Mouse (Mus musculus) heart, postnatal 36 days (tissue): Measurements from ENCODE around the gene Rcan2. TPM values are rescaled to one million over a fixed set of nuclear protein-coding genes. Genes with fewer than 3 reads are reported as not detected.
"Not testable (repeated sequence)": the region's sequence is repeated elsewhere in the genome, so short reads cannot be mapped to it uniquely, and the experiment has no call there.

Source experiments
- DNase-seq, 2 experiments: peaks; one replicate each; pipeline ENCODE4 v3.0.0; 2021 to 2022
- intact Hi-C: fragments of 180-260 bp; cut with DNase I; formaldehyde crosslinking; loops from one replicate; pipeline ENCODE4 v1.15.1; 2025
- total RNA-seq, 2 experiments: library from RNA; stranded (reverse); gene quantifications; 2 replicates each; pipeline ENCODE4 v1.2.3; 2021

The Rcan2 gene
- total RNA-seq, 2 experiments from 2014 or later = 355 to 411 TPM

- DNase-seq = no peak
- intact Hi-C loops = no loop called here
These were observed 21.5 kb downstream of the Rcan2 start for GRCm38 (mm10) chr17:43822630-43823029.

GRCm38 (mm10) chr17:43824781-43825410 lies 23.7 kb downstream of the Rcan2 start:
- intact Hi-C loops = no loop called here
- no peak for DNase-seq

DNA sequence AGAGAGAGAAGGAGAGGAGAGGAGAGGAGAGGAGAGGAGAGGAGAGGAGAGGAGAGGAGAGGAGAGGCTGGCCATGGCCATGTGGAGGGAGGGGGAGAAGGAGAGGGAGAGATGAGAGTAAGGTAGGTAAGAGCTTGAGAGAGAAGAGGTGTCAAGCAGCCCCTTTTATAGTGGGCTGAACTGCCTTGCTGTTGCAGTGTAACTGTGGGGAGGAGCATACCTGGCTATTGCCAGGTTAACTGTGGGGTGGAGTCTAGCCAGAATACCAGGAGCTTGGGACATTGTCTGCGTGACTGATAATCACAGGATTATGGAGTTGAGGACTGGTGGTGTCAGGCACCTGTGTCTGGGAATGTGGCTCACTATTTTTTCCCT lies 24.2 kb downstream of the Rcan2 start:
- intact Hi-C loops = not testable (repeated sequence)

GRCm38 (mm10) chr17:43827261-43827660 lies 26.1 kb downstream of the Rcan2 start:
- intact Hi-C loops = no loop called here
- DNase-seq = no peak

More for the DNA sequence above, 24.2 kb downstream of the Rcan2 start:
- DNase-seq = not testable (repeated sequence)

DNA sequence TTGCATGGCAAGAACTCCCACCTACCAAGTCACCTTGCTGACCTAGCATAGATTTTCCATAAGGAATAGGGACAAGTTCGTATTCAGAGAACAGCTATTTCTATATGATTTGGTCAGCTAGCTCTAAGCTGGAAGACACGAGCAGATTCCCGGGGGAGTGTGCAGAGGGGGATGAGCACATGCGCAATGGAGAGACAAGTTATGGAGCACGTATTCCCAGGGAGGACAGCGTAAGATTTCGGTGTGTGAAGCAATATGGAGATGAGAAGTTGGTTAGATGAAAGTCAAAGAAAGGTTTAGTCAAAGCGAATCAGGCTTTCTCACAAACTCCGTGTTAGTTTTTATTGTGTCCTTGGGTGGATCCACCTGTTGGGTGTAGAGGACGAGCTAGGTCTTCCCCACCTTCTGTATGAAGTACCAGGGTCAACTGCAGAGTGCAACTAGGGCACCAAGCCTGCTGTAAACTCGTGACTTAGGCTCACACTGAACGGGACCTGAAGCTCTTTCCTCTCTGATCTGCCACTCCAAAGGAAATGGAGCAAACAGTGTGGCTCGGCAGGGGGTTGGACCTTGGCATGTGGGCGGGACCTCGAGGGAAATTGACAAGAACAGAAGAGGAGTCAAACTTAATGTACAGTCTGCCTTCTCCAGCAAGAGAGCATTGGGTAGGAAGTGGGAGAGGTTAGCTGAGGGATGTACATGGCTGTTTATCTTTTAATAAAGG lies 31.4 kb downstream of the Rcan2 start:
- intact Hi-C loops = no loop called here

DNA sequence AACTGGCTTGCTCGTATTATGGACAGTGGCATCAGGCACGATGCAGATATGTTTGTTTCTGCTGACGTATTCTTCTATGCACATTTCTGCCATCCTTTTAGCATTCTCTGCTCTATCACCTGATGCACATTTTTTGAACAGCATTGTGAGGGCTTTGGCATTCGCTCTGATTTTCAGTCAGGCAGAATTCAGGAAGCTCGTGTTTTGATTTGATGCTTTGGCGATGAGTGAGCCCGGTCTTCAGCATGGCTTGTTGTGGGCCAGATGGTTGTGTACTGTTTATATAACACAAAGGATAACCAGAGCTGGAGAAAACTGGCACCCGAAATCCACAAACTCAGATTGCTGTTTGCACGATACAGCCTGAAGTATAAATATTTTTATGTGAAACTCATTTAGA lies 39.1 kb downstream of the Rcan2 start:
- DNase-seq = no peak
- intact Hi-C loops = no loop called here

More for the DNA sequence above, 31.4 kb downstream of the Rcan2 start:
- no peak for DNase-seq

GRCm38 (mm10) chr17:43846714-43847113 lies 45.6 kb downstream of the Rcan2 start:
- intact Hi-C loops = no loop called here
- peak in 1 of 2 experiments; percentile 32 for DNase-seq

- intact Hi-C loops = no loop called here
- no peak for DNase-seq
These were observed 47.8 kb downstream of the Rcan2 start for GRCm38 (mm10) chr17:43848903-43849302.

DNA sequence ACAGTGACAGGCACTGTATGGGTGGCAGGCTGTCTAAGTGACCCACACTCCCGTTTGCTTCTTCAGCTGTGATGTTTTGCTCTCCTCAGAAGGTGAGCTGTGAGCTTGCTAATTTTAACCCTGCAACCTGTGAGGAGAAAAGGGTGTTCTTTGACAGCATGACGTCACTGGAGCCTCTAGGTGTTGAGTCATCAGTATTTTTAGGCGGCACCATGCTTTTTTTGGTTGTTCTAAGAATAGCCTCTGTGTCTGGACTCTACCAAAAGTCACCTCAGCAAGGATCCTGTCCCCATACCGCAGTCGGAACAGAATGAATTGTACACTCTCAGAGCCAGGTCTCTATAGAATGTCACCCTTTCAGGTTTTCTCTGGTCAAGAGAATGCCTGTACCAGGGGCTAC lies 54.0 kb downstream of the Rcan2 start:
- peak in 1 of 2 experiments; percentile 22 for DNase-seq
- intact Hi-C loops = loop anchor here (2.0 kb wide), 1 partner anchor 52 kb away; no protein-coding TSS in a partner anchor

DNA sequence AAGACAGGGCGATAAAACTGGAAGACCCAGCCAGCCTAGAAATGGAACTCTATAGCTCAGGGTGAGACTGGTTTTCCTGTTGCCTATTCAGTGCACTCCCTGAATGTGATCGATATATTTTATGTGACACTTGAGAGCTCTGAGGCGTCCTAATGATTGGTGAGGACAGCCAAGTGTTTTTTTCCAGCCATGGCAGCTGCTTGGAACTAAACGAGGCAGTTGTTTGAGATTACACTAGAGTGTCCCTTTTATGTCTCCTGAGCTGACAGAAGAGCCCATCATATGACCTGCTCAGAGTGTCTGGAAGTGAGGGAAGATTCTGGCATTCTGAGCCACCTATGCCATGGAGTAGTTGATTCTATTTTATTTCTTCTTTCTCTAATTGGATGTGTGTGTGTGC lies 54.9 kb downstream of the Rcan2 start:
- no peak for DNase-seq
- intact Hi-C loops = no loop called here

- DNase-seq = no peak
- intact Hi-C loops = loop anchor here (1.0 kb wide), 2 partner anchors 68 to 170 kb away; partner anchors contain the start of gene Rcan2
These were observed 67.7 kb downstream of the Rcan2 start for GRCm38 (mm10) chr17:43868808-43869207.

GRCm38 (mm10) chr17:43869677-43870076 lies 68.5 kb downstream of the Rcan2 start:
- intact Hi-C loops = loop anchor here (1.0 to 10.0 kb wide), 3 partner anchors 68 to 395 kb away; partner anchors contain the start of gene Rcan2
- peak; percentile 74 to 86 for DNase-seq

GRCm38 (mm10) chr17:43874417-43874816 lies 73.3 kb downstream of the Rcan2 start:
- intact Hi-C loops = loop anchor here (10.0 kb wide), 1 partner anchor 390 kb away; no protein-coding TSS in a partner anchor

DNA sequence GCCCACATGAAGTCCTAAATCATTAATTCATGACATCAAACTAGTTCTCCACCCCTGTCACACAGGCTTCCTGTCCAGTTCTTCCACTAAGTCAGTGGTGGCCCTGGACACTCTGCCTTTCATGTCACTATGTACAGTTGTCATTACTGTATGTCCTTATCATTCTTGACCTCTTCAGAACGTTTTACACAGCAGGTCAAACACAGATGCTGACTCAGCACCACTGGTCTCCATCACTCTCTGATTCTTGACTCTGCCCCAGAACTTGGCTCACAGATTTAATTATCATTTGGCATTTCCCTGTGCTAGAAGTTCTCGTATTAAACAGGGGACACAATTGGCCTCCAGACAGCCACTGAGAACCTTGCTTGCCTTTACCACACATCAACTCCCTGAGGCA lies 76.3 kb downstream of the Rcan2 start:
- intact Hi-C loops = loop anchor here (10.0 kb wide), 1 partner anchor 387 kb away; no protein-coding TSS in a partner anchor
- no peak for DNase-seq

More at GRCm38 (mm10) chr17:43874417-43874816, 73.3 kb downstream of the Rcan2 start:
- no peak for DNase-seq

DNA sequence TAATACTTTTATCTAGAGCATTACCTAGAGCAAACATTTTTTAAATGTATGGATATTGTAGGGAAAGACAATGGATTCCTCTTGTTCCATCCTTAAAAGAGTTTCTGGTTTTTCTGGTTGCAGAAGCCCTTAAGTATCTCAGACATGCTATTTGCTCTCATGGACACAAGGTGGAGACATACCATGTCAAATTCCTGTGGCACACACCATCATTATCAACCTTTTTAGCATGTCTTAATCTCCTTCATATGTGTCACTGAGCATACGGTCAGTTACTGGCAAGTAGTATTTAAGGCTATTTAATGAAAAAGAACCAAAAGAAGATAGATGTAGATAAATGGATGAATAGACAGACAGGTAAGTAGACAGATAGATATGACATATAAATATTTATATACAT lies 81.9 kb downstream of the Rcan2 start:
- no peak for DNase-seq
- intact Hi-C loops = loop anchor here (1.0 to 2.0 kb wide), 2 partner anchors 155 to 248 kb away; no protein-coding TSS in a partner anchor

- intact Hi-C loops = no loop called here
- DNase-seq = no peak
These were observed 85.1 kb downstream of the Rcan2 start for GRCm38 (mm10) chr17:43886262-43886661.

DNA sequence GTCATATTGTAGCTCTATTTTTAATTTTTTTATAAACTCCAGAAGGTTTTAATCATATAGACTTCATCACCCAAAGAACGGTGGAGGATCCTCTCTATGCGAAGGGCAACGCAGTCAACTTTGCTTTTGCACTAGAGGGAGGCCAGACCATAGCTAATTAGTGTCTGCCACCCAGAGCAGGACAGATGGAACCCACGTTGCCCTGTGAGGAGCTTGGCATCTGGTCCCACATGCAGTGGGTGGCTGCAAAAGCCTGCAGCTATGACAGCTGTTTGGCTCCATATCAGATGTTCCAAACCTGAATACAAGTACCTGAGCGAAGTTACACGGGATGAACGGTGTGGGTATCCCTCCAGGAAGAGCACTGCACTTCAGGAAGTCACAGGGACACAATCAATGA lies 86.8 kb downstream of the Rcan2 start:
- DNase-seq = no peak
- intact Hi-C loops = no loop called here

- no peak for DNase-seq
- intact Hi-C loops = no loop called here
These were observed 96.2 kb downstream of the Rcan2 start for GRCm38 (mm10) chr17:43897346-43897745.

DNA sequence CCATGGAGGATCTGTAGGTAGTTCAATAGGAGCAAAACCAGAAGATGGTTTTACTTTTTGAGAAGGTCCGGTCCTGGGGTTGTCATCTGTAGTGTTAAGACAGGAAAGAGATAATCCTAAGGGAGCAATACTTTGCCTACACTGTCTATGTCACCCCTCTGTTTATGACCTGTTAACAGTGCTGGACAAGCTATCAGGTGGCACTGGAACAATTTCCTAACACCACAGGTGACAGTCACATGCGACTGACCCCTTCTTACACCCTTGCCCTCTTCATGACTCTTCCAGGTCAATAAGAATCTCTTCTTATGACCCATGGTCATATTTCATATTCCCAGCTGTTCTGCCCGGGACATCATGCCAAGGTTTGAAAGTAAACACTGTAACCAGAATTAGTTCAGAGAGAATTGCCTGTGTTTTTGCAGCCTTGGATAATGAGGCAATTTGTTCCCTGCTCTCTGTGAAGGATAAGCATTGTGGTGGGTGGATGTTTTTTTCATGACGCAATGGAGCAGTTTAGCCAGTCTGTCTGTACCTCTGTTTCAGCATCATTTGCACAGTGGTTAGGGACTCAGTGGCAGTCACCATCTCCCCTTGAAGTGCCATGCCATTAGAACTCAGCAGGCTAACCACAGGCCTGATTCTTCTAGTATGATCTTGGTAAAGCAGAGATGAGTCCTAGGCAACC lies 98.4 kb downstream of the Rcan2 start:
- no peak for DNase-seq
- intact Hi-C loops = no loop called here

- intact Hi-C loops = no loop called here
- DNase-seq = no peak
These were observed 99.0 kb downstream of the Rcan2 start for GRCm38 (mm10) chr17:43900133-43900532.

- intact Hi-C loops = no loop called here
- DNase-seq = no peak
These were observed 100.3 kb downstream of the Rcan2 start for GRCm38 (mm10) chr17:43901474-43901873.
